Mouse (Mus musculus) ES-Bruce4 (cell line): ENCODE results near the gene Ctdnep1.
A peak's percentile ranks its signal among the peaks of the same experiment; 100 is the strongest.

Experiments
- CTCF ChIP-seq: IDR thresholded peaks from one replicate; pipeline ENCODE4 v1.8.1; 2011; ENCODE audit warnings: low read depth, low read length
- EP300 ChIP-seq: IDR thresholded peaks from 2 replicates; pipeline ENCODE4 v1.6.1; 2011; ENCODE audit warnings: low read depth, low read length; ENCODE audit not compliant: insufficient read depth
- POLR2A ChIP-seq: IDR thresholded peaks from one replicate; pipeline ENCODE4 v1.8.1; 2011; ENCODE audit warnings: low read length; ENCODE audit not compliant: insufficient read depth

DNA sequence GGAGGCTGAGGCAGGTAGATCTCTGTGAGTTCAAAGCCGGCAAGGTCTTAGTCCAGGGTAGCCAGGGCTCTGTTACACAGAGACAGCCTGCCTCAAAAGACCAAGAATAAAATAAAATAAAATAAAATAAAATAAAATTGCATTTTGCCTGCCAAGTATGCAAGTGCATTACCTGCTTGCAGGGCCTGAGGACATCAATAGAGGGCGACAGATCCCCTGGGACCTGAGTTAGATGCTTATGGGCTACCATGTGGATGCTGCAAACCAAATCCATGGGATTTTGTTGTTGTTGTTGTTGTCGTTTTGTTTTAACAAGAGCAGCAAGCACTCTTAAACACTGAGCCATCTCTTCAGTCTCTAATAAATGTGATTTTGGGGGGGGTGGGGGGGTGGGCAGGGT, 48.7 kb upstream of the Ctdnep1 start:
- TF ChIP-seq CTCF (peak; percentile 62), POLR2A (no peak), EP300 (no peak)
